Mouse (Mus musculus) hindbrain, embryonic 11.5 days (tissue): ENCODE results near the gene Klf13. TPM values are rescaled to one million over a fixed set of nuclear protein-coding genes. Genes with fewer than 3 reads are reported as not detected.
A peak's percentile ranks its signal among the peaks of the same experiment; 100 is the strongest.

Experiments used
- ATAC-seq: fragments of 200-750 bp; cut with Nextera tagmentation; 2 replicates; pipeline ENCODE4 v1.8.0; 2017; ENCODE audit warnings: mild to moderate bottlenecking, moderate TSS enrichment, moderate library complexity; ENCODE audit not compliant: low FRiP score
- DNase-seq: peaks from one replicate; pipeline ENCODE4 v3.0.0-alpha.2; 2015; ENCODE audit warnings: low spot score
- H3K27ac ChIP-seq: fragments of 300-500 bp; sonication (generic); 2 replicates; pipeline ENCODE4 v1.5.1; 2014; ENCODE audit warnings: mild to moderate bottlenecking, low read depth, low read length
- H3K27me3 ChIP-seq: fragments of 300-500 bp; sonication (generic); 2 replicates; pipeline ENCODE4 v1.6.1; 2014; ENCODE audit warnings: mild to moderate bottlenecking, low read length, moderate library complexity, mixed read lengths; ENCODE audit not compliant: control insufficient read depth, insufficient read depth
- H3K36me3 ChIP-seq: fragments of 300-500 bp; sonication (generic); 2 replicates; pipeline ENCODE4 v1.6.1; 2014; ENCODE audit warnings: mild to moderate bottlenecking, low read length, moderate library complexity, mixed read lengths; ENCODE audit not compliant: control insufficient read depth, insufficient read depth
- H3K4me1 ChIP-seq: fragments of 300-500 bp; sonication (generic); replicated peaks from 2 replicates; pipeline ENCODE4 v1.6.1; 2014; ENCODE audit warnings: low read length, mixed read lengths; ENCODE audit not compliant: control insufficient read depth, insufficient read depth
- H3K4me2 ChIP-seq: fragments of 300-500 bp; sonication (generic); replicated peaks from 2 replicates; pipeline ENCODE4 v1.6.1; 2014; ENCODE audit warnings: mild to moderate bottlenecking, low read depth, low read length
- H3K4me3 ChIP-seq: fragments of 300-500 bp; sonication (generic); 2 replicates; pipeline ENCODE4 v1.5.1; 2014; ENCODE audit warnings: low read depth, low read length
- H3K9ac ChIP-seq: fragments of 300-500 bp; sonication (generic); 2 replicates; pipeline ENCODE4 v1.6.1; 2014; ENCODE audit warnings: low read depth, low read length
- H3K9me3 ChIP-seq: fragments of 300-500 bp; sonication (generic); 2 replicates; pipeline ENCODE4 v1.6.1; 2016; ENCODE audit warnings: low read length; ENCODE audit not compliant: control insufficient read depth
- WGBS: fragments of 180-500 bp; shearing (Covaris S2); extraction: QIAGEN DNeasy Blood & Tissue Kit; methylation state at CpG from one replicate; pipeline ENCODE4 v1.1.7; 2014; 5-methylcytosine and 5-hydroxymethylcytosine counted together
- polyA plus RNA-seq: library from polyadenylated mRNA; unstranded; fragments of >200 nt; fragmentation: Nextera tagmentation; extraction: Ambion mirVana; gene quantifications from 2 replicates; pipeline ENCODE4 v1.2.1, GENCODE M21; 2014

Klf13 gene
- polyA plus RNA-seq, 1 experiment from 2014 or later, result 35.4 TPM

GRCm38 (mm10) chr7:63969941-63970340, 31.2 kb upstream of the Klf13 start:
- no peaks in the 10 kb centered on the region for H3K9me3 ChIP-seq
- no peaks in the 10 kb centered on the region for H3K36me3 ChIP-seq
- H3K4me3 ChIP-seq, result no peak overlapping the region
- H3K27ac ChIP-seq, result no peak overlapping the region
- no peaks in the 10 kb centered on the region for H3K4me1 ChIP-seq
- peak; percentile 16; the same call in 1 of the 2 replicates for ATAC-seq
- WGBS, result 40% methylated on average over 3 of the region's 3 CpGs
- H3K4me2 ChIP-seq, result no peak overlapping the region
- no peak overlapping the region for H3K9ac ChIP-seq
- no peak for DNase-seq
- no peaks in the 10 kb centered on the region for H3K27me3 ChIP-seq

- H3K27ac ChIP-seq, result no peak overlapping the region
- DNase-seq, result no peak
These were observed 27.1 kb upstream of the Klf13 start for GRCm38 (mm10) chr7:63965635-63966418.

GRCm38 (mm10) chr7:63965135-63965534, 26.4 kb upstream of the Klf13 start:
- DNase-seq (peak; percentile 20), ATAC-seq (peak; percentile 20; the same call in 1 of the 2 replicates)
- Histone ChIP-seq H3K27ac (no peak overlapping the region), H3K4me1 (no peaks in the 10 kb centered on the region), H3K9me3 (no peaks in the 10 kb centered on the region), H3K9ac (0 out of 2 replicates have a peak overlapping the region, but pooled peaks have one; percentile 19), H3K27me3 (no peaks in the 10 kb centered on the region), H3K36me3 (no peaks in the 10 kb centered on the region), H3K4me2 (no peak overlapping the region), H3K4me3 (no peak overlapping the region)
- WGBS, result 72% methylated on average over 2 of the region's 2 CpGs

More at GRCm38 (mm10) chr7:63965635-63966418, 27.1 kb upstream of the Klf13 start:
- 75% methylated on average over 5 of the region's 5 CpGs for WGBS
- Histone ChIP-seq H3K36me3 (no peaks in the 10 kb centered on the region), H3K4me2 (no peak overlapping the region), H3K9ac (no peak overlapping the region), H3K4me3 (no peak overlapping the region), H3K4me1 (no peaks in the 10 kb centered on the region), H3K9me3 (no peaks in the 10 kb centered on the region), H3K27me3 (no peaks in the 10 kb centered on the region)
- no peak for ATAC-seq

GRCm38 (mm10) chr7:63964121-63964520, 25.4 kb upstream of the Klf13 start:
- Histone ChIP-seq H3K9me3 (no peaks in the 10 kb centered on the region), H3K27me3 (no peaks in the 10 kb centered on the region), H3K9ac (no peak overlapping the region), H3K36me3 (no peaks in the 10 kb centered on the region), H3K27ac (no peak overlapping the region), H3K4me1 (no peaks in the 10 kb centered on the region), H3K4me3 (no peak overlapping the region), H3K4me2 (no peak overlapping the region)
- WGBS, result 68% methylated on average over 6 of the region's 6 CpGs
- 0 out of 2 replicates have a peak, but pooled peaks have one; percentile 34 for ATAC-seq
- no peak for DNase-seq

GRCm38 (mm10) chr7:63963632-63964031, 24.9 kb upstream of the Klf13 start:
- H3K27ac ChIP-seq, result no peak overlapping the region
- H3K27me3 ChIP-seq, result no peaks in the 10 kb centered on the region
- WGBS, result 73% methylated on average over 5 of the region's 5 CpGs
- H3K9me3 ChIP-seq, result no peaks in the 10 kb centered on the region
- no peak overlapping the region for H3K4me3 ChIP-seq
- H3K4me1 ChIP-seq, result peaks cover 2% of the 10 kb centered on the region; the same call in 1 of the 2 replicates
- H3K9ac ChIP-seq, result no peak overlapping the region
- H3K36me3 ChIP-seq, result no peaks in the 10 kb centered on the region
- ATAC-seq, result no peak
- DNase-seq, result no peak
- H3K4me2 ChIP-seq, result no peak overlapping the region

- 62% methylated on average over 12 of the region's 12 CpGs for WGBS
- peaks cover 4% of the 10 kb centered on the region; the same call in 1 of the 2 replicates for H3K4me1 ChIP-seq
- H3K4me2 ChIP-seq, result no peak overlapping the region
- no peaks in the 10 kb centered on the region for H3K27me3 ChIP-seq
- no peak overlapping the region for H3K9ac ChIP-seq
- H3K36me3 ChIP-seq, result no peaks in the 10 kb centered on the region
- no peak overlapping the region for H3K4me3 ChIP-seq
- DNase-seq (peak; percentile 53), ATAC-seq (peak; percentile 23)
- peak overlapping the region; percentile 95 for H3K27ac ChIP-seq
- H3K9me3 ChIP-seq, result no peaks in the 10 kb centered on the region
These were observed 19.3 kb upstream of the Klf13 start for GRCm38 (mm10) chr7:63957872-63958640.

- no peaks in the 10 kb centered on the region for H3K27me3 ChIP-seq
- DNase-seq (peak; percentile 89), ATAC-seq (peak; percentile 92)
- 0 out of 2 replicates have a peak overlapping the region, but pooled peaks have one; percentile 11 for H3K4me2 ChIP-seq
- no peaks in the 10 kb centered on the region for H3K9me3 ChIP-seq
- H3K36me3 ChIP-seq, result no peaks in the 10 kb centered on the region
- peak overlapping the region; percentile 38; the same call in 1 of the 2 replicates for H3K9ac ChIP-seq
- H3K27ac ChIP-seq, result peak overlapping the region; percentile 95
- H3K4me3 ChIP-seq, result no peak overlapping the region
- WGBS, result 8% methylated on average over 16 of the region's 16 CpGs
- H3K4me1 ChIP-seq, result peaks cover 4% of the 10 kb centered on the region; the same call in 1 of the 2 replicates
These were observed 18.4 kb upstream of the Klf13 start for GRCm38 (mm10) chr7:63956981-63957713.

GRCm38 (mm10) chr7:63956138-63956823, 17.6 kb upstream of the Klf13 start:
- Histone ChIP-seq H3K36me3 (no peaks in the 10 kb centered on the region), H3K27ac (peak overlapping the region; percentile 95), H3K27me3 (no peaks in the 10 kb centered on the region), H3K4me3 (no peak overlapping the region), H3K4me2 (no peak overlapping the region), H3K9ac (no peak overlapping the region), H3K4me1 (peaks cover 4% of the 10 kb centered on the region; the same call in 1 of the 2 replicates), H3K9me3 (no peaks in the 10 kb centered on the region)
- ATAC-seq (peak; percentile 4), DNase-seq (no peak)
- 73% methylated on average over 14 of the region's 14 CpGs for WGBS
